In the genomic region with DNA sequence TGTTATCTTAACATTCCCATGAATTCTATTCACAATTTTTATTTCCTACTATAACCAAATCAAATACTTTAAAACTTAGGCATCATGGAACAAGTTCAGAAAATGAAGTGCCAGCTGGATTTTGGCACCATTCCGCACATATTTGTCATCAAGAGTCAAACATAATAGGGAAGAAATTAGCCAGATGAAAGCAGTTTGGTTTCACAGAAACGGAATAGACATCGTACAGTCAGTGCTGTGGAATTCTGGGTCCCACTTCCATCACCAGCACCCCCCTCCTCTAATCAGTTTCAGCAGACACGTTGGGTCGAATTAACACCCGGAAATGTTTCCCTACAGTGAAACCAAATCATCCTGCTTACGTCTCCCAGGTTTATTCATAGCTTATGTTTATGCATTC, we compare ENCODE assay signal across 16 mouse cellular contexts.
A peak's percentile ranks its signal among the peaks of the same experiment; 100 is the strongest.
DNase-seq lines count a peak whose midpoint lies in the region; ATAC-seq and TF ChIP-seq lines count a peak whose summit lies in the region.
"Had no signal": no experiment of that assay in that cellular context is flagged by ENCODE, and none has a peak within 500 bp of the region (broad histone marks: within the 10 kb centered on the region; RNA-seq: fewer than 3 reads in every experiment).

No protein-coding gene starts in this region.

- WGBS in embryonic facial prominence, embryonic 14.5 days = 27% methylated on average over 7 of the region's 7 CpGs
- 65% methylated on average over 7 of the region's 7 CpGs for whole genome bisulfite sequencing in liver, embryonic 11.5 days

- H3K79me2 ChIP-seq in myocyte (ENCODE audit: control insufficient read depth, insufficient read depth) = no peaks in the 10 kb centered on the region

- intact Hi-C loops in heart, postnatal 25 days (cut with DNase I) = no loop called here
- intact Hi-C loops in heart, postnatal 10 days (cut with DNase I) = no loop called here

- peak overlapping the region; percentile 21 for H3K4me2 ChIP-seq in embryonic facial prominence, embryonic 14.5 days (ENCODE audit: low read depth, low read length)
- peak overlapping the region; percentile 55 for H3K4me2 ChIP-seq in myocyte (ENCODE audit: low read depth)
- H3K4me2 ChIP-seq in liver, embryonic 11.5 days = no peak overlapping the region
- H3K4me2 ChIP-seq: neural tube, embryonic 15.5 days had no signal

- H3K9ac ChIP-seq in embryonic facial prominence, embryonic 14.5 days (ENCODE audit: low read depth, low read length) = no peak overlapping the region
- H3K9ac ChIP-seq in liver, embryonic 11.5 days (ENCODE audit: low read depth, low read length) = no peak overlapping the region
- H3K9ac ChIP-seq: neural tube, embryonic 15.5 days had no signal

- DNase-seq in heart, adult 18-20 months = peak; percentile 9 to 26
- DNase-seq in heart, postnatal 25 days (ENCODE audit: low spot score) = no peak
- peak; percentile 59 for DNase-seq in embryonic facial prominence, embryonic 14.5 days (ENCODE audit: low spot score)
- DNase-seq in heart, postnatal 10 days = peak; percentile 14 to 33
- DNase-seq in liver, embryonic 11.5 days (ENCODE audit: low spot score) = no peak
- no peak for DNase-seq in adrenal gland, adult 18-20 months (ENCODE audit: low spot score in 2 of 2)
- DNase-seq in retina, postnatal 1 day = no peak
- DNase-seq: adrenal gland, postnatal 25 days; cerebellum, adult 11 months; kidney, postnatal 10 days; right cerebral cortex, postnatal 14 days had no signal

- H3K4me3 ChIP-seq in embryonic facial prominence, embryonic 14.5 days (ENCODE audit: low read depth, low read length) = no peak overlapping the region
- H3K4me3 ChIP-seq in myocyte = no peak overlapping the region
- H3K4me3 ChIP-seq in liver, embryonic 11.5 days (ENCODE audit: low read depth, low read length) = no peak overlapping the region
- H3K4me3 ChIP-seq: erythroblast, embryonic 14.5 days; neural tube, embryonic 15.5 days had no signal

- no peak for TF ChIP-seq POLR2A in myocyte (IDR thresholded peaks at IDR 0.05; ENCODE audit: insufficient read length, low read depth)

- no peaks in the 10 kb centered on the region for H3K4me1 ChIP-seq in embryonic facial prominence, embryonic 14.5 days (ENCODE audit: control insufficient read depth, insufficient read depth, low read length)
- H3K4me1 ChIP-seq in liver, embryonic 11.5 days (replicated peaks; ENCODE audit: control insufficient read depth, insufficient read depth, low read length) = no peaks in the 10 kb centered on the region
- H3K4me1 ChIP-seq: neural tube, embryonic 15.5 days had no signal

- H3K27me3 ChIP-seq in embryonic facial prominence, embryonic 14.5 days (replicated peaks; ENCODE audit: control insufficient read depth, insufficient read depth, low read length) = no peaks in the 10 kb centered on the region
- no peaks in the 10 kb centered on the region for H3K27me3 ChIP-seq in myocyte (ENCODE audit: control insufficient read depth, insufficient read depth, insufficient read length)
- no peaks in the 10 kb centered on the region for H3K27me3 ChIP-seq in liver, embryonic 11.5 days (replicated peaks; ENCODE audit: control insufficient read depth, insufficient read depth, low read length)
- H3K27me3 ChIP-seq: neural tube, embryonic 15.5 days had no signal

- H3ac ChIP-seq in myocyte (ENCODE audit: control insufficient read depth, insufficient read length) = no peak overlapping the region

- no peaks in the 10 kb centered on the region for H3K36me3 ChIP-seq in embryonic facial prominence, embryonic 14.5 days (ENCODE audit: control insufficient read depth, insufficient read depth, low read length)
- H3K36me3 ChIP-seq in myocyte (ENCODE audit: control insufficient read depth, insufficient read depth) = no peaks in the 10 kb centered on the region
- no peaks in the 10 kb centered on the region for H3K36me3 ChIP-seq in liver, embryonic 11.5 days (ENCODE audit: control insufficient read depth, insufficient read depth, low read length)
- H3K36me3 ChIP-seq: neural tube, embryonic 15.5 days had no signal

- no peaks in the 10 kb centered on the region for H3K9me3 ChIP-seq in embryonic facial prominence, embryonic 14.5 days (ENCODE audit: control insufficient read depth, low read length)
- H3K9me3 ChIP-seq in liver, embryonic 11.5 days (ENCODE audit: control insufficient read depth, low read length) = no peaks in the 10 kb centered on the region
- H3K9me3 ChIP-seq: neural tube, embryonic 15.5 days had no signal

- ATAC-seq in embryonic facial prominence, embryonic 14.5 days (ENCODE audit: low read depth) = no peak
- no peak for ATAC-seq in liver, embryonic 11.5 days (replicated peaks; ENCODE audit: low FRiP score)
- ATAC-seq: CD4-positive, CD25-positive, alpha-beta regulatory T cell, adult 4 months; hindbrain, postnatal 0 days had no signal

- H3K27ac ChIP-seq in embryonic facial prominence, embryonic 14.5 days (replicated peaks; ENCODE audit: low read depth, low read length) = no peak overlapping the region
- no peak overlapping the region for H3K27ac ChIP-seq in liver, embryonic 11.5 days (ENCODE audit: low read depth, low read length)
- H3K27ac ChIP-seq: hindbrain, postnatal 0 days; neural tube, embryonic 15.5 days had no signal

TF ChIP-seq in myocyte, 11 proteins besides CTCF, POLR2A, EP300 and RAD21:
- TF ChIP-seq TCF3 (IDR thresholded peaks at IDR 0.05; ENCODE audit: insufficient read length, low read depth) (no peak), USF1 (IDR thresholded peaks at IDR 0.05; ENCODE audit: low read depth) (no peak), TCF12 (IDR thresholded peaks at IDR 0.05; ENCODE audit: insufficient read depth, poor library complexity, severe bottlenecking) (no peak), MYOD1 (IDR thresholded peaks at IDR 0.05; ENCODE audit: control insufficient read depth in 1 of 3, insufficient read length in 2 of 3, low read depth in 2 of 3) (no peak), REST (IDR thresholded peaks at IDR 0.05; ENCODE audit: insufficient read depth, insufficient read length) (no peak), MAX (IDR thresholded peaks at IDR 0.05; ENCODE audit: low read depth) (no peak), MYOG (IDR thresholded peaks at IDR 0.05; ENCODE audit: control insufficient read depth in 1 of 3, insufficient read depth in 1 of 3, insufficient read length in 2 of 3, low read depth in 2 of 3) (no peak)

Comparison
In these comparisons a context has a peak if more than half of its experiments do, and no peak if none do; other contexts are left out.
1. DNase-seq: peak in heart, adult 18-20 months (2 of 2), embryonic facial prominence, embryonic 14.5 days (single experiment) and heart, postnatal 10 days (2 of 2); none in heart, postnatal 25 days (single experiment), liver, embryonic 11.5 days (single experiment), adrenal gland, adult 18-20 months (0 of 2) and retina, postnatal 1 day (single experiment).